Mouse (Mus musculus) c-Kit-positive CD71-negative TER-119-negative erythroid progenitor cells, embryonic 14.5 days (primary cell): ENCODE measurements around the gene Gng13.
A peak's percentile ranks its signal among the peaks of the same experiment; 100 is the strongest.

Source experiments
- DNase-seq: peaks from one replicate; pipeline ENCODE4 v3.0.0-alpha.2; 2013; ENCODE audit warnings: low read depth

The Gng13 gene

GRCm38 (mm10) chr17:25716711-25717637, at the start of gene Gng13:
TSS of gene Gng13 (plus strand) at chr17:25717171.
- no peak for DNase-seq

- no peak for DNase-seq
Measured at GRCm38 (mm10) chr17:25668481-25669055, 48.4 kb upstream of the Gng13 start.

- DNase-seq = no peak
Measured at GRCm38 (mm10) chr17:25672982-25673381, 44.0 kb upstream of the Gng13 start.

GRCm38 (mm10) chr17:25677969-25678368, 39.0 kb upstream of the Gng13 start:
- no peak for DNase-seq

GRCm38 (mm10) chr17:25679818-25680217, 37.2 kb upstream of the Gng13 start:
- DNase-seq = no peak

DNA sequence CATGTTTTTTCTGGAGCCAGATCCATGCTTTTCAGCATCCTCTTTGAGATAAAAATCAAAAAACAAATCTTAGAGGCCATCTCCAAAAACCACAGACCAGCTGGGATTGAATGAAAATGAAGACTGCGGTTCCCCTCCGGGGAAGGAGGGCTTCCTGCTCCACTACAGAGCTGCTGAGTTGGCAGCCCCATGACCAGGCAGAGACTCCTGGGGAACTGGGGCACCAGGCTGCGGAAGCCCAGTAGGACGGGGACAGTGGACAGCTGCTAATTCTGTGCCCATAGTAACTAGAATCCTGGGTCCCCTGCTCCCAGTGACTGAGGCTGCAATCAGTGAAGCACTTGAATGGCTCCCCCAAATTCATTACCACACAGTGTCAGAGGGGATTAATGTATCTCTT, 35.3 kb upstream of the Gng13 start:
- no peak for DNase-seq

DNA sequence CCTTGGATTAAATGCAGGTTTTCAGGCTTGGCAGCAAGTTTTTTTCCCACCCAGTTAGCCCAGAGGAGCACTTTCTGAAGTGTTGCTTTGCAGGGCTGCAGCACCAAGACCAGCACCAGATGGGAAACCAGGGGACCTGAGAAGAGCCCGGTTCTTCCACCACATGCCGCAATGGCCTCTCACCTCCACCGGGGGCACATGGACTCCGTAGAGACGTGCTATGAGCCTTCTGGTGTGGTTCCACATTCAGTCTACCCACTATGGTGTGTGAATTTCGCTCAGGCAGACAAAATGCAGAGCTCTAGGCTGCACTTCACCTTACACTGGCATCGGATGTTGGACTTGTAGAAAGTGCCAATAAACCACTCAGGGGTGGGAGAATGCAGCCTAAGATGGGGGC, 30.6 kb upstream of the Gng13 start:
- DNase-seq = no peak

GRCm38 (mm10) chr17:25688922-25689321, 28.0 kb upstream of the Gng13 start:
- no peak for DNase-seq

GRCm38 (mm10) chr17:25696263-25696662, 20.7 kb upstream of the Gng13 start:
- DNase-seq = no peak

DNA sequence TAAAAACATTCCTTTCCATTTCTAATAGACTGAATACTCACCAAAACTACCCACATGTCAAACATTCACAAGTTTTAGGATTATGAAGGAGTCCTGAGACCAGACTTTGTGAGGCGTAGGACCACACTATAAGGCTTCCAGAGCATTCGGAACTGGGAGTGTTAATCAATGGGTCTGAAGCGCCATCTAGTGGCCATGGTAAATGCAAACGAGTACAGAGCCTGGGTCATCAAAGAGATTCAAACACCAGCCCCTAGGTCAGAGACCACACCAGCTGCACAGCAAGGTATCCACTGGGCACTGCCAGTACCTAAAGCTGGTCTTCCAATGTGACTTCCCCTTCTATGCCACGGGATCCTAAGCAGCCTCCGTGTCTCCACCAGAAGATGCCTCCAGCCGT, 18.5 kb upstream of the Gng13 start:
- peak; percentile 78 for DNase-seq

- no peak for DNase-seq
Measured at GRCm38 (mm10) chr17:25700863-25701496, 16.0 kb upstream of the Gng13 start.

GRCm38 (mm10) chr17:25709994-25710393, 7.0 kb upstream of the Gng13 start:
- DNase-seq = no peak

GRCm38 (mm10) chr17:25711136-25711535, 5.8 kb upstream of the Gng13 start:
- no peak for DNase-seq

- no peak for DNase-seq
Measured at GRCm38 (mm10) chr17:25715627-25716026, 1.3 kb upstream of the Gng13 start.

DNA sequence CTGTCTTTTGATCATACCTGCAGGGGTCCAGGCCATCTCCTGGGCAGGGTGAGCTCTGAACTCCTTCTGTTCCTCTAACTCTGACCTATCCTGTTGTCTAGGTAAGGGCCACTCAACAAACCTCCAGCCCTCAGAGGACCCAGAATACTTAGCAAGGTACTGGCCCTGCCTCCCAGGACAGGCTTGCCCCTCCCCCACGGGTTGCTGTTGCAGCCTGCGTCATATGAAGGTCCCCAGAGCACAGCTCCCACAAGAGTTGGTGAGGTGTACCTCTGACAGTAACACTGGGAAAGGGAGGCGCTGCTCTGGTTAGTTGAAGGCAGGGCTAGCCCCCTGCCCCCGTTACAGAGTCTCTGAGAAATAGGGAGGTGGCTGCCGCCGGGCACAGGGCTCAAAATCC, 841 bp upstream of the Gng13 start:
- DNase-seq = no peak

GRCm38 (mm10) chr17:25717691-25718090, 720 bp downstream of the Gng13 start:
- no peak for DNase-seq

GRCm38 (mm10) chr17:25721476-25721875, 4.5 kb downstream of the Gng13 start:
- no peak for DNase-seq

DNA sequence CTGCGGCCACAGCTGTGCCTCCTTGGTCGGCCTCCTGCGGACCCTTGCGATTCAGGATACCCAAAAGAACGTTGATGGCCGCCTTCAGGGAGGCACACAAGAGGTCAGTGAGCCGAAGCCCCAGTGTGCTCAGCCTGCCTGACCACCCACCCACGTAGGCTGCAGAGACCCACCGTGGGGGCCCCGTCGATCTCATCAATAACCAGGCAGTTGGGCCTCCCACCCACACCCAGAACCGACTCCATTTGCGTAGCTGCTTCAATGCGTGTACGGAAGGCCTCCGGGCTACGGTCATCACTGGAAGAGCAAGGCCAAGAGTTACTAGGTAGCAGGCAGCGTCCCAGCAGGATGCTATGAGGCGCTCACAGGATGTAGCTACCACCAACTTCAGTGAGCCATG, 6.5 kb downstream of the Gng13 start:
- DNase-seq = no peak

- no peak for DNase-seq
Measured at GRCm38 (mm10) chr17:25723919-25724318, 6.9 kb downstream of the Gng13 start.

DNA sequence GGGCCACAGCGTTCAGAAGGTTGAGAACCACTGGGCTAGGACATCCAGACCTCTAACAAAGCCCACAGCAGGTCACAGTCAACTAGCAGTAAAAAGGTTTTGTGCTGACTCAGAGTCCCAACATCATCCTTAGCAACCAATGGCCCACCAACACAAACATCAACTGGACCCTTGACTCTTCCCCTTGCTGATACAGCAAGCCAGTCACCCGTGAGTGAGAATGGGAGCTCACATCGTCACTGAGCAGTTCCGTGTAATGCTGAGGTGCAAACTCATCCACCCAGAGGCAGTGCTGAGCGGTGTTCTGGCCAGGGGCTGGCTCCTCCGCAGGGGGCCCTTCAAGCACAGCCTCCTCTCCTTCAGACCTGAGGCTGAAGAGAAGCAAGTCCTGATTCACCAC, 8.3 kb downstream of the Gng13 start:
- DNase-seq = no peak

- DNase-seq = peak; percentile 100
Measured at GRCm38 (mm10) chr17:25727265-25728008, 10.5 kb downstream of the Gng13 start, which contains the start of the genes Chtf18 and Rpusd1. TSS of gene Chtf18 (minus strand) at chr17:25727419. TSS of gene Rpusd1 (plus strand) at chr17:25727670.

DNA sequence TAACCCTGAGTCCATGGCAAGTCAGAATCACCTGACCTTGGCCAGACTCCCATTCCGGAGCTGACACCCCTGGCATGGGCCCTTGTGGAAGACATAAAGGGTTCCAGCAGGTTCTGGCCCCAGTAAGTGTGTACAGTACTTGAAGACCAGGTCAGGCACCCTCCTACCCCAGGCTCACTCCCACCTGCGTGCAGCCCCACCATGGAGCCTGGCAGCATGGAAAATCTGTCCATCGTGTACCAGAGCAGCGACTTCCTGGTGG, 11.0 kb downstream of the Gng13 start:
- no peak for DNase-seq
